Mouse (Mus musculus) right cerebral cortex, adult 18-20 months (tissue): ENCODE results near the gene Grifin.

Experiments used
- DNase-seq: peaks from one replicate; pipeline ENCODE4 v3.0.0; 2022; ENCODE audit warnings: mixed read lengths

Gene Grifin

DNA sequence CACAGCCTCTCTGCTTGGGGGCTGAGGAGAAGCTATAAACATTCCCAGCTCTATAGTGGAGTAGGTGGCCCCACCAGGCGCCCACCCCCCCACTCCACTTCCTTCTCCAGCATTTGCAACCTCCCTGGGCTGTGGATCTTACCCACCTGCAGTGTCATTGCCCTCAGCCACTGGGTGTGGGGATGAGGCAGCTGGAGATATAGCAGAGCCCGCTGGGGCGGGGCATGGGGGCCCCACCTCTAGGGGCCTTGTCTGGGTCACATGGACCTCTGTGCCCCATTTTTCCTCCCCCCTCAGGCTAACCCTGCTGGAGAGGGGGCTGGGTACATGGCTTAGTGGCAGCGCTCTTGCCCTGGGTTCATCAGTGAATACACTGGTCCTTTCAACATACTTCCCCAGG lies at the start of gene Grifin:
TSS of gene Grifin (minus strand) at position 176 of the 400 bp plus-strand sequence.
- DNase-seq = no peak

DNA sequence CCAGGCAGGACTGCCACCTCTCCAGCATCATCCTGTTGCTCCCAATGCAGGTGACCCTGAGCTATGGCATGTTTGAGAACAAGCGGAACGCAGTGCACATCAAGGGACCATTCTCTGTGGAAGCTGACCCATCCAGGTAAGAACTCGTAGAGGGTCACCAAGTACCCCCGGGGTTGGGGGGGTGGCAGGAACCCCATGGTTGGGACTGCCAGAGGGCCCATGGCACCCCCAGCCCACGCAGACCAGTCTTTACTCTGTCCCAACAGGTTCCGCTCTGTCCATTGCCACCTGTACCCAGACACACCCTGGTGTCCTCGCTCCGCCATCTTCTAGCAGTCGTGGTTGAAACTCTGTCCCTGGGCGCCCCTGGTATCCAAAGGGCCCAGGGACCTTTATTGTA lies 49.3 kb upstream of the Grifin start:
- no peak for DNase-seq

DNA sequence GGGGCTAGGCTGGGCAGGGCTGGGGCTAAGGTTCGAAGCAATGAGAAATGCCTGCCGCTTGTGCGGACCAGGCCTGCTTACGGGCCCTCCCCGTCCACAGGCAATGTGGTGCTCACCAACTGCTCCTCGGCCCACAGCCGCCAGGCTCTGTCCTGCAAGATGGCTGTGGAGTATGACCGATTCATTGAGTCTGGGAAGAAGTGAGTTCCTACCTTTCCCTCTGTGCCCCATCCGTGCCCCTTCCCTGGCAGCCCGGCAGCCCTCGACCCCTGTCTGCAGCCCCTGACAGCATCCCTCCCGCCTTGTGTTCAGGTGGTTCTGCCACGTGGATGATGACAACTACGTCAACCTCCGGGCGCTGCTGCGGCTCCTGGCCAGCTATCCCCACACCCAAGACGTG lies 47.3 kb upstream of the Grifin start:
- DNase-seq = no peak

DNA sequence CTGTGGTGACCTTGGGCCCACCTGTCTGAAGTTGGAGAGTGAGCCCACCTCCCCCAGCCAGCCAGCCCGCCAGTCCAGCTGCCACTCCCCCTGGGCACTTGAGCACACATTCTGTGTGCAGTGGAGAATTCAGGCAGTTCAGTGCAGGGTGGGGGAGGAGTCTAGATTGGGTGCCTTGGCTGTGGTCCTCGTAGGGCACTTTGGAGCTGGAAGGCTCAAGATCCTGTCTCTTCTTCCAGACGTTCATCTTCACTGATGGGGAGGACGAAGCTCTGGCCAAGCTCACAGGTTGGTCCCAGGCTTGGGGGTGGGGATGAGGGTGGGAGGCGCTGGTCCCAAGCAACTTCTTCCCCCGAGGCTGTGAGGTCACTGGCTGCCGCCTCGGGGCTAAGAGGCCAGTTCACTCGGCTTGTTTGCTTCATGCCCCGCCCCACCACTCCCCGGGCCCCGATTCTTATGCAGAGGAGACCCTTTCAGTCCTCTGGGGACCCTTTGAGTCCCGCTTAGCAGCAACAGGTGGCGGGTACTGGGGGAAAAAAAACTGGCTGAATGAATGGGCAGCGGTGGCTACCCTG lies 46.8 kb upstream of the Grifin start:
- DNase-seq = no peak

DNA sequence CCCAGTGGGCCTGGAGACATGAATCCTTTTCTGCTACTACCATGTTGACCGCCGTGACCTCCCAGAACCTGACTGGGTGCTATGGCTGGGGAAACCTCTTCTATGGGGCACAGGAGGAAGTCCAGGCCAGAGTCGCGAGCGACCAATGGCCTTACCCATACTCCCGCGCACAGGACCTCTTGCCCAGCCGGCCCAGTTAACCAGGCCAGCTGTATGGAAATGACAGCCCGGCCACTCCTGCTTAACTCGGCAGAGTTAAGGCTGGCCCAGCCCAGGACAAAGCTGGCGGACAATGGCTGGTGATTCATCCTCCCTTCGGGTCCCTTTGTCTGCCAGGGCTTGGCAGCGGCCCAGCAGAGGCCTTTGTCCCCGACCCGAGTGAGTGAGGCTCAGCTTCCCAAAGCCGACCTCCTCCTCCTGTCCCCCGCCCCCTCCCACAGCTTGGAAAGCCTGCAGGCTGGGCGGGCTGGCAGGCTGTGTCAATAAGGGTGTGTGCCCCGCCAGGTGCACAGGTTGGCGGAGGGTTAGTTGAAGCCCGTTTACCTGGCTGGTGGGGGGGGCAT lies 46.2 kb upstream of the Grifin start:
- DNase-seq = peak; percentile 75

DNA sequence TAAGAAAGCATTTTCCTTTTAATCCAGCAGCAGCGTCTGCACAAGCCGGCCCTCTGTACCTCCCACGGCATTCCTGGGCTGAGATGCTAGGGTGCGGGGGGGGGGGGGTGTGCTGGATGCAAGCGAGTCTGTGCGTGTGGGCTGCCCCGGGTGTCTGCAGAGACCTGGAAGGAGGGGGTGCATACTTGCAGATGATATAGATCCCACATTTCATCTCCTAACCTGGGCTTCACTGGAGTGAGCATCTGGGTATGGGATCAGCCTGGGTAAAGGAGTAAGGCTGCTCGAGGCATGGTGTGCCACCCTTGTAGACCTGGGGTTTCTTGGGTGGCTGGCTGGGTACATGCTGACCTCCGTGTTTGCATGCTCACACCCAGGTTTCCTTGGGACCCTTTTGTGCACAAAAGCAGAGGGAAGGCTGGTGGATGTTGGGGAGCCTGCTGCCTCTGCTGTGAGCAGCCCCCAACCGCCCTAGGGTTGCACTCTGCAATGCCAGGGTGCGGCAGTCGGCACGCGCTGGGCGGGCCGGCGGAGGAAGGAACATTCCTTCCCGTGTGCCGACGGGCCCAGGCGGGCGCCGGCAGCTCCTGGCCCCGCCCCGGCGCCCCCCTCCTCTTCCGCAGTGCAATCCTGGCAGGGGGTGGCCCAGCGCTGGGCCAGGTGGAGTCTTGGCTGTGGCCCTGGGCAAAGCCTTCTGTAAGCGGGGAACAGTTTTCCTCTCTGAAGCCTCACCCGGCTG lies 45.6 kb upstream of the Grifin start:
- DNase-seq = no peak

DNA sequence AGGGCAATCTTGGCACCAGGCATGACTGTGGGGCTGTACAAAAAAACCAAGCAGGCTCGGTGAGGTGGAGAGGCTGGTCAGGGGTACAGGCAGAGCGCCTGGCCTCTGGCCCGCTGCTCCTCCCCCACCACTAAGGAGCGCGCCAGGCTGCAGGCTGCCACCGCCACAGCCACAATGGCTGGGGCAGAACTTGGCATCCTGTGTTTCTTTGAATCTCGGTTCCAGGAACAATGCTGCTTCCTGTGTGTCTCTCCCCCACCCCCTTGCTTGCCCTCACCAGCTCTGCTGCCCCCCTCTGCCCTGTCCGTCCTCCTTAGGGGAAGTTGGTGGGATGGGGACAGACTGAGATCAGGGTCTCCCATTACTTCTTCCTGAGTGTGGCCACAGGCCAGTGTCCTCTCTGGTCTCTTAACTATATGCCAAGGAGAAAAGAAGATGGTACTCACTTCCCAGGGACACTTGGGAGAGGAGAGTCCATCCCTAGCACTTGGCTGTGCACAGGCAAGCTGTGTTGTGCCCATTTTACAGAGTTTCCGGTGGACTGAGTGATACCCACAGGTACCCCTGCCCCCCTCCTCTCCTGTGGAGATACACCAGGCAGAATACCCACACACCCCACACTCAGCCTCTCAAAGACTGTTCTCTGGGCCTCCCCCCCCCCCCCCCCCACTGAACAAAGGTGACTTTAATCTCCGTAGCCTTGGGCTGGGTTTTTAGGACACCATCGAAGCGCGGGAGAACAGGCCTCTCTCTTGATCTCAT lies 44.8 kb upstream of the Grifin start:
- peak; percentile 63 for DNase-seq

DNA sequence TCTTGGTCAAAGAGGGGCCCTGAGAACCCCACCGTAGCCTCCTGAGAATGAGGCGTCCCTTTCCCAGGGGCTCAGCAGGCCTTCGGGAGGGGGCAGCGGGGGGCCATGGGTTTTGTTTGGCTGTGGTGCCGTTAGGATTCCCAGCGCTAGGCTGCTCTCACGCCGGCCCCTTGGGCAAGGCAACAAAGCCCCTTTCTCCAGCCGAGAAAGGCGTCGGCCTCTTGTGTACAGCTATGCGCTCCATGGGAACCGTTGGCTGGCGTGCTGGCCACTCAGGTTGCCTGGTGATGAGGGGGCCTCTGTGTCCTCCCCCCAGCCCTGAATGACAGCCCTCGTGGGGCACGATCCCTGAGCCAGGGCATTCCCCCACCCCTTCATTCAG lies 43.8 kb upstream of the Grifin start:
- no peak for DNase-seq

DNA sequence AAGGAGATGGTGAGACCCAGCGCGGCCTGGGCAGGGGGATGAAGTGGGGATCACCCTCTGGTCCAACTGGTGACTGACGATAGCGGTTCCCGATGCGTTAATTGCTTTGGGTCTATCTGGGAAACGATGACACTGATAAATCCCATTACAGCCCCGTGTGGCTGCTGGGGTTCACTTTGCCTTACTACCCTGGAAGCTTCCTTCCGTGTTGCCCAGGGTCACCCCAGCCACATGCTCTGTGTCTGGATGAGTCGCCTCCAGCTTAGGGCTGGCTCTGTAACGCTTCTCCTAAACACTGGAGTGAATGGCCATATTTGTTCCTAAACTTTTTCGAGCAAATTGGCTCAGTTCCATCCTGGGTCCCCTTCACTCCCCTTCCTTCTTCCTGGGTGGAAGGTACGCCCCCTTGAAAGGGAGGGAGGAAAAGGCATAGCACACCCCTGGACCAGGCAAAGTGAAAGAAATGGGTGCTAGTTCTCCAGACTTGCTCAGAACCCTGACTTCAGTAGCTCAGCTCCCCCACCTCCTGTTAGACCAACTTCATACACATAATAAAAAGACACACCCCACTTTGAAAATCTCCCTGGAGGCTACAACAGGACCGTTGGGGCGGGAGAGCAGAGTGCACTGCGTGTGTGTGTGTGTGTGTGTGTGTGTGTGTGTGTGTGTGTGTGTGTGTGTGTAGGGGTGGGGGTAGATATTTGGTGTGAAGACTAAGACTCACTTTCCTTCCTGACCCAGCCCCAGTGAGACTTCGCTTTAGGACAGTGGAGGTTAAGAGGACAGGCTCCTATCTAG lies 43.2 kb upstream of the Grifin start:
- DNase-seq = no peak

DNA sequence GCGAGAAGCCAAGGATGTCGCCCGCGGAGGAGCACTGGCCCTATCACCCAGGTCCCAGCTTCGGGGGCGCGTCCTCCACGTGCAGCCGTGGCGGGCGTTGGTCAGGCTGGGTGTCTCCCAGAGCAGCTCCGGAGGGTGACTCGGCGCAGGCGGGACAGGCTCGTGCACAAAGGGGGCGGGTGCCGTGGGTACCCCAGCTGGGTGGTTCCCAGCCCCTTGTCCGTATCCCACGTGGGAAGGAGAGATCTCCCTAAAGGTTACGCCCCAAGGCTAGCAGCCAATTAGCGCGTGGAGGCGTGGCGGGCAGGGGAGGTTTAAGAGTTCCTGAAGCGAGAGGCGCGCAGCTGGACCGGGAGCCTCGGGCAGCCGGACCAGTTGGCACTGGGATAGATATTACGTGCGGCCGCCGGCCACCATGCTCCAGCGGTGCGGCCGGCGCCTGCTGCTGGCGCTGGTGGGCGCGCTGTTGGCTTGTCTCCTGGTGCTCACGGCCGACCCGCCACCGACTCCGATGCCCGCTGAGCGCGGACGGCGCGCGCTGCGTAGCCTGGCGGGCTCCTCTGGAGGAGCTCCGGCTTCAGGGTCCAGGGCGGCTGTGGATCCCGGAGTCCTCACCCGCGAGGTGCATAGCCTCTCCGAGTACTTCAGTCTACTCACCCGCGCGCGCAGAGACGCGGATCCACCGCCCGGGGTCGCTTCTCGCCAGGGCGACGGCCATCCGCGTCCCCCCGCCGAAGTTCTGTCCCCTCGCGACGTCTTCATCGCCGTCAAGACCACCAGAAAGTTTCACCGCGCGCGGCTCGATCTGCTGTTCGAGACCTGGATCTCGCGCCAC lies 42.3 kb upstream of the Grifin start, which contains the start of gene Lfng:
TSS of gene Lfng (plus strand) at position 320 of the 835 bp plus-strand sequence.
- DNase-seq = peak; percentile 70

DNA sequence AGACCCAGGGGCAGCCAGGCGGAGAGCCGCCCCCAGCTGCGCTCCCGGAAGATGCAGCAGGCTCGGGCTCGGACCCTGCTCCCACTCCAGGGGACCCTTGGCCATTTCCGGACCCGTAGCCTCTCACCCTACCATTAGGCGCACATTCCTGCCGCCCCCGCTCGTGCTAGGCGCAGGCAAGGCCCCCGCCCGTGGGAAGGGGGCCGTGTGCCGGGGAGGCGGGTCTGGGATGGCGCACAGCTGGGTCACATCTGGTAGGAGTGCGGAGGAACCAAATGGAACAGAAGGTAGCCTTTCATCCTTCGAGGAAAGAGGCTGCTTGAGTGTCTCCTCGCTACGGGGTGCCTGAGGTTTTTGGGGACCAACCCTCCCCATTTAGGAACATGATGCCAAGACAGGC lies 41.5 kb upstream of the Grifin start:
- no peak for DNase-seq

DNA sequence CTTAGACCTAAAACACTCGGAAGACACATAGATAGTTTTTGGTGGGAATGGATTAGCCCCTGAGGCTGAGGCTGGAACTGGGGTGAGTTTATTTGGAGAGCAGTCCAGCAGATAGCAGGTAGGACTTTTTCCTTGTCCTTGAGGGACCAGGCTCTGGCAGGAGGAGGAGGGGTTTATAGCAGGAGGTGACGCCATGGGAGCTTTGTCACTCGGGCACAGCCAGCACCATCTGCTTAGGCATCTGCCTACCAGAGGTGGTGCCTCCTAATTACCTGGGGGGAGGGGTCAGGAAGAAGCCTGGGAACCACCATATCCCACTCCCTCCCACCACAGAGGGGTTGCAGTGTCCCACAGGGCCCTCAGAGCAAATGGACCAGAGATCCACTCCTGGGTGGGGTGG lies 40.4 kb upstream of the Grifin start:
- no peak for DNase-seq

DNA sequence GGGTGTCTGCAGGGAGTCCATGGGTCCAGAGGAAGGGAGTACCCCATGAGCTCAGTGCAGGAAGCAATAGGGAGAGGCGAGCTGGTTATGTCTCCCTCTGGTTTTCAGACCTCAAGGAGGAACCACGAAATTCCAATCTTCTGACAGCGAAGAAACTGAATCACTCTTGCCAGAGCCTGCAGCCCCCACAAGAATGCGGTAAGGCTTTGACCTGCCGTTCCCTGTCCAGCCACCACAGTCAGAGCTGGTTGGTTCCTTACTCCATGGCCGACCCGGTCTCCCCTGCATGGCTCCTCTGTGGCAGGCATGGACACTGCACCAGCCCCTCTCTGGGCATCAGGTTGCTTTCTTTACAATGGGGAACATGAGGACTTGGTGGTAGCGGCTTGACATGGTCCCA lies 39.5 kb upstream of the Grifin start:
- DNase-seq = no peak

DNA sequence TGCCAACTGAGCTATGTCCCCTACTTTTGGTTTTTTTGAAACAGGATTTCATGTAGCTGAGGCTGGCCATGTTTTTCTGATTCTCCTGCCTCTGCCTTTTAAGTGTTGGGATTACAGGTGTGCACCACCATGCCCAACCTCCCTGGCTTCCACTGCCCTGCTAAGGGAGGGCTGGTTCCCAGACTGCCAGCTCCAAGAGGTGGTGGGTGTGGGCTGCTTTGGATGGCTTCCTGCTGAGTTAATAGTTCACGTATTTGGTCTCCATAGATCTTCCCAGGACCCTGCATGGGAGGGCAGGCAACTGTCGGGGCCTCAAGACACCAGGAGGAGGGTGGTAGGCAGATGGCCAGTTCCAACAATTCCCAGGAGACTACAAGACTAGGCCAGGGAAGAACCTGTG lies 37.7 kb upstream of the Grifin start:
- no peak for DNase-seq

DNA sequence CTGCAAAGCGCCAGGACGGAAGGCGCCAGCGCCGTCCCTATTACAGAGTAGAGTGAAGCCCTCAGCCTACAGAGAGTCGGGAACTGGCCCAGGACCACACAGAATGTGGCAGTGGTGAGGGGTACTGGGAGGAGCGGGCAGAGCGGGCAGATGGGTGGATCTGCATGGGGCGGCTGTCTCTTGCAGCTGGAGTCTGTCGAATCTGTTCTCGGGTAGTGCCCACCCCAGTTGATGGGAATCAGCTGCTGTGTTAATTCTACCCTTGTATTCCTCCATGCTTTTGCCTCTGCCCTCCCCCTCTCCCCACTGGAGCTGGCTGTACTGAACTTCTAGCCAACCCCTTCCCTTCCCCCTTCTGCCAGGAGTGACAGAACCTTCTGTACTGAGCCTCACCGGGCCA lies 36.8 kb upstream of the Grifin start:
- no peak for DNase-seq

DNA sequence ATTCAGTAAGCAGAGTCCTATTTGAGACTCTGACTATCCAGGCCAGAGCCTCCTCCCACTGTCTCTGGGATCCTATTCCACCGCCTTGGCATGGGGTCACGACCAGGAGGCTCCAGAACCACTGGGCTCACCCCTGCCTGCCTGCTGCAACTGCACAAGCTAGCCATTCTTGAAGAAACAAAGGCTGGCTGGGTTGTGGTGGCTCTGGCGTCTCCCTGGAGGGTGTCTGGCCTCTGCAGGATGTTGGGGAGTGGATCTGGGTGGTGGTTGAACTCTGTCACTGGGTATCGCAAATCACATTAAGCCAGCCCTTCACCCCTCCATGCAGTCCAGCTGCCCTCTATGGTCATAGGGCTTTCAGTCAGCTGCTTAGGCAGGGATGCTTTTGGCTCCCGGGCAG lies 35.1 kb upstream of the Grifin start:
- DNase-seq = no peak

DNA sequence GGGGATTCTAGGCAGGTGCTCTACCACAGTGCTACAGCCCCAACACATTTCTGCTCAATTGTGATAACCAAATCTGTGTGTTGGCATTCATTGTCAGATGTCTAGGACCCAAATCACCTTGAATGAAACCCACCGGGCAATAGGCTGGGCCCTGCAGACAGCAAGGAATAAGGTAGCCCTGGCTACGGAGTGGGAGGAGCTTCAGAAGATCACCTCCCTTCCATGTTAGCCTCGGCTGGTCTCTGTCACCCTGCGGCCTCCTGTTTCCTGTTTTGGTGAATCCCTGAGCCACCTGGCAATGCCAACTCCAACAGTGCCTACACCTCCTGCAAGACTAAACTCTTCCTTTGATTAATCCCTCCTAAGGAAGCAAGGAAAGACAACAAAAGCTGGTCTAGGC lies 32.9 kb upstream of the Grifin start:
- DNase-seq = no peak

DNA sequence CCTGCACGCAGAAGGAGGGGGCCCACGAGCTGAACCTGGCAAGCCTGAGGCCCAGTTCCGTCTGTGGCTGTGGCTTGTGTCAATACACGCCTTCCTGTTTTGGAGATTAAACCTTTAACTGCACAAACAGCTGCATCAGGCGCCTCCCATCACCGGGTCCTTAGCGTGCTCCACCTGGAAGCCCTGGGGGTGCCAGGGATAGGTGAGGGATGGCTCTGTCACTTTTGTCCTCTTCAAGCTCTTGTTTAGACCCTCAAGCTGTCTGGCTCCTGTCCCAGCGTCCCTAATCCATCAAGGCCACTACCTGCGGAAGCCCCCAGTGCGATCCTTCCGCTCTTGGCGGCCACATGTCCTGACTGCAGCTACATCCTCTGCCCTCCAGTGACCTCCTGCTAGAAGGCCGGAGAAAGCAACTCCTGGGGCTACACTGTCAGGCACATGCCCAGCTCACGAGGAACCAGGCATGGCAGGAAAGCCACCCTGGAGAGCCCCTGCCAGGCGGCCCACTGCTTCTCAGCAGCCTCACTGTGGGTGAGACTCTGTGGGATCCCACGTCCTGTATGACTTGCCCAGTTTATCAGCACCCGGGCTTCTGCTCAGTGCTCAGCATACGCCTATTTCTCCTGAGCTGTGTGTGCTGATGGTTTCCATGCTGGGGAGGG lies 32.2 kb upstream of the Grifin start:
- DNase-seq = no peak

DNA sequence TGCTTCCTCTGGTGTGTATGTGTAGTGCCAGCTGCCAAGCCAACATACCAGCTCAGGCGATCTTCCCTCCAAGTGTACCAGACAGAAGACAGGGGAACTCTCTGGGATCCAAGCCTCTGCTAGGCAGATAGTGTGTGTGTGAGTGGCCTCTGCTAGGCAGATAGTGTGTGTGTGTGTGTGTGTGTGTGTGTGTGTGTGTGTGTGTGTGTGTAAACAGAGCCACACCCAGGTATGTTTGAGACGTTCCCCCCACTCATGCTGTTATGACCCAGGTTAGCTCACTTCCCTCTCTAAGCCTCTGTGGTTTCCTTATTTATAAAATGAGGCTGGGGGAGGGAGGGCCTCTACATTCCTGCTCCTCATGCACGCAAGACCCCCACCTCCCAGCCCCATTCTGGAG lies 31.6 kb upstream of the Grifin start:
- no peak for DNase-seq

DNA sequence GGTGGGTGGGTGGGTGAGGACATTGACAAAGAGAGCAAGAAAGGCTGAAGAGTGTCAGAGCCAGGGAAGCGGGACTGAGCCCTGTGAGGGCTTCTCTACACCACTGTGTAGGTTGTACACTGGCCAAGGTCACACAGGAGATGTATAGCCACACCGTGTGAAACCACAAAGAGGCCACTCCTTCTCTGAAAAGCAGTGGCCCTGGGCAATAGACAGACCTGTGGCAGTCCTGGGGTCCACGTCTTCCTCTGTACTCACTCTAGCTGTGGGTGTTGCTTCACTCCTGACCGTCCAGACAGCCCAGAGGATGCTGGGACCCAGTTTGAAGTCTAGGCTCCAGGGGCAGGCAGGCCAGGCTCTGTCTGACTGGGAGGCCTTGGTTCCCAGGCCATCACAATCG lies 30.0 kb upstream of the Grifin start:
- DNase-seq = no peak

DNA sequence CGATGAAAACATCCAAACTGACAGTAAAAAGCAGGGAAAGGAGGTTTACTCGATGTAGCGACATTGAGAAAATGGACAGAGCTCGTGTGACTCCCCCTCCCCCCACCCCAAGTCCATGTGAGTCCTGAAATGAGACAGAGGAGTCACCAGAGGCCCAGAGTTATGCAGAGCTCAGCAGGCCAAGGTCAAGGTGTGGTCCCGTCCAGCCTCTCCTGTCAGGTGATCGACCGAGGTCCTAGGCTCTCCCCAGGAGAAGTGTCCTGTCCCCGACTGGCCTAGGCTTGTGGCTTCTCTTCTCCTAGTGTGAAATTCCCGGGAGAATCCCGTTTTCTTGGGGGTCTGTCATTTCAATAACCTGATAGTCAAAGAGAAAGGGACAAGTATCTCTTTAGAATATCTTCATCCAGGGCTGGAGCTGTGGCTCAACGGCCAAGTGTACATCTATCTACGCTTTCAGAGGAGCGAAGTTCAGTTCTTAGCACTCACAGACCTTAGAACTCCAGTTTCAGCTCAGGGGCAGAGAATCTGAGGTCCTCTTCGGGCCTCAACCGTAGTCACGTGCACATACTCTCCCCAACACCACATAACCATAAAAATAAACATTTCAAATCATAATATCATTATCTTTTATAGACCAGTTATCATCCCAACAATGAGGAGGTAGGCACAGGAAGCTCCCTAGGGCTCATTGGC lies 24.4 kb upstream of the Grifin start:
- DNase-seq = no peak
